Mouse (Mus musculus) MEL (cell line): Measurements from ENCODE around the gene Rac2.

Experiments
- CTCF ChIP-seq, 3 experiments: IDR thresholded peaks in 2 of 3; conservative IDR thresholded peaks in 1 of 3; 2 replicates each; pipeline ENCODE4 v1.5.1; 2011 to 2012; ENCODE audit warnings: low read length in 3 of 3, low read depth in 2 of 3, mild to moderate bottlenecking in 2 of 3, improper control_type of control experiment in 1 of 3, inconsistent platforms in 1 of 3, mixed read lengths in 1 of 3, moderate library complexity in 1 of 3; ENCODE audit not compliant: control insufficient read depth in 1 of 3, insufficient read depth in 1 of 3, poor library complexity in 1 of 3, severe bottlenecking in 1 of 3
- E2F4 ChIP-seq: IDR thresholded peaks from 2 replicates; pipeline ENCODE4 v1.6.1; 2011; ENCODE audit warnings: low read depth, low read length, improper control_type of control experiment, borderline replicate concordance
- EP300 ChIP-seq, 2 experiments: IDR thresholded peaks; 2 replicates each; pipeline ENCODE4 v1.6.1; 2011; ENCODE audit warnings: improper control_type of control experiment in 2 of 2, low read length in 2 of 2, low read depth in 1 of 2, mild to moderate bottlenecking in 1 of 2
- JUND ChIP-seq: IDR thresholded peaks from 2 replicates; pipeline ENCODE4 v1.6.1; 2011; ENCODE audit warnings: low read depth, mild to moderate bottlenecking, improper control_type of control experiment, low read length
- MAZ ChIP-seq: IDR thresholded peaks from 2 replicates; pipeline ENCODE4 v1.6.1; 2012; ENCODE audit warnings: low read depth, mild to moderate bottlenecking, inconsistent platforms, low read length, improper control_type of control experiment
- MXI1 ChIP-seq: IDR thresholded peaks from 2 replicates; pipeline ENCODE4 v1.6.1; 2011; ENCODE audit warnings: mild to moderate bottlenecking, low read depth, low read length, improper control_type of control experiment
- MYC ChIP-seq: IDR thresholded peaks from 2 replicates; pipeline ENCODE4 v1.6.1; 2011; ENCODE audit warnings: low read depth, mild to moderate bottlenecking, low read length, improper control_type of control experiment, moderate library complexity
- NRF1 ChIP-seq: IDR thresholded peaks from 2 replicates; pipeline ENCODE4 v1.6.1; 2014; ENCODE audit warnings: low read depth, mild to moderate bottlenecking, inconsistent platforms, low read length, improper control_type of control experiment, moderate library complexity; ENCODE audit not compliant: poor library complexity, insufficient read depth, severe bottlenecking
- POLR2A ChIP-seq, 2 experiments: IDR thresholded peaks; 2 replicates each; pipeline ENCODE4 v1.6.1; 2011 to 2012; ENCODE audit warnings: low read length in 2 of 2, mild to moderate bottlenecking in 2 of 2, control low read depth in 1 of 2, improper control_type of control experiment in 1 of 2, low read depth in 1 of 2, moderate library complexity in 1 of 2; ENCODE audit not compliant: control insufficient read depth in 1 of 2, insufficient read depth in 1 of 2, poor library complexity in 1 of 2
- POLR2AphosphoS5 ChIP-seq: IDR thresholded peaks from 2 replicates; pipeline ENCODE4 v1.6.1; 2012; ENCODE audit warnings: low read depth, borderline replicate concordance, mild to moderate bottlenecking, inconsistent platforms, low read length, moderate library complexity, mixed read lengths
- TAL1 ChIP-seq: IDR thresholded peaks from 2 replicates; pipeline ENCODE4 v1.6.1; 2012; ENCODE audit warnings: mild to moderate bottlenecking, inconsistent platforms, low read length, moderate library complexity, mixed read lengths
- UBTF ChIP-seq: IDR thresholded peaks from 2 replicates; pipeline ENCODE4 v1.6.1; 2012; ENCODE audit warnings: low read depth, mild to moderate bottlenecking, inconsistent platforms, low read length, improper control_type of control experiment, moderate library complexity, borderline replicate concordance; ENCODE audit not compliant: insufficient read depth
- USF1 ChIP-seq: IDR thresholded peaks from 2 replicates; pipeline ENCODE4 v1.6.1; 2014; ENCODE audit warnings: low read depth, mild to moderate bottlenecking, inconsistent platforms, low read length, improper control_type of control experiment, moderate library complexity
- ZMIZ1 ChIP-seq: IDR thresholded peaks from 2 replicates; pipeline ENCODE4 v1.6.1; 2012; ENCODE audit warnings: low read depth, mild to moderate bottlenecking, inconsistent platforms, low read length, improper control_type of control experiment, moderate library complexity

DNA sequence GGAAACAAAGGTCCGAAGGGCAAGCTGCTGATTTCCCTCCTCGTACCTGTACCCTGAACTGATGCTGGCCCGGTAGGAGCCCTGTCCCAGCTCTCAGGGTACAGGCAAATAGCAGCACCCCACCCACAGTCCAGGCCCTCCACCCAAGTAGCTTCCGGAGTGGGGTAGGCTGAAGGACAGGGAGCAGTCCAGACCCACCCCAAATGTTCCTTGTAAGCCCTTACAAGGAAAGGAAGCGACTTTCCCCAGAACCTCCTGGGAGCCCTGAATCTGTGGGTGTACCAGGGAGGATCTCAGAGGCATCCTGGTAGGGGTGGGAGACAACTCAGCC lies 348 bp downstream of the Rac2 start:
- TF ChIP-seq E2F4: no peak
- TF ChIP-seq POLR2A (IDR thresholded peaks at IDR 0.05; ENCODE audit: control insufficient read depth in 1 of 2, insufficient read depth in 1 of 2, low read depth in 1 of 2, low read length in 2 of 2, poor library complexity in 1 of 2): no peak
- no peak for TF ChIP-seq EP300 (IDR thresholded peaks at IDR 0.05; ENCODE audit: low read depth in 1 of 2, low read length in 2 of 2)
- no peak for TF ChIP-seq MAZ
- TF ChIP-seq UBTF: no peak
- TF ChIP-seq TAL1: no peak
- TF ChIP-seq JUND: no peak
- TF ChIP-seq CTCF (IDR thresholded peaks at IDR 0.05 in 2 of 3, conservative IDR thresholded peaks at IDR 0.05 in 1 of 3; ENCODE audit: control insufficient read depth in 1 of 3, insufficient read depth in 1 of 3, low read depth in 2 of 3, low read length in 3 of 3, poor library complexity in 1 of 3, severe bottlenecking in 1 of 3): no peak
- no peak for TF ChIP-seq NRF1
- TF ChIP-seq POLR2AphosphoS5: no peak
- TF ChIP-seq ZMIZ1: no peak
- no peak for TF ChIP-seq USF1
- TF ChIP-seq MYC: no peak
- TF ChIP-seq MXI1: no peak
